Mouse (Mus musculus) liver, adult 10 weeks (tissue): Measurements from ENCODE around the gene Clec9a. TPM values are rescaled to one million over a fixed set of nuclear protein-coding genes. Genes with fewer than 3 reads are reported as not detected.

Experiments
- polyA plus RNA-seq: library from polyadenylated mRNA; stranded (reverse); fragments of 350-450 nt; fragmentation: Illumina TruSeq; extraction: RNeasy Lipid Tissue Mini Kit (QIAGEN cat#74804); gene quantifications from one replicate; pipeline ENCODE4 v1.2.3, GENCODE M21; 2014; ENCODE audit warnings: low read depth, low replicate concordance

Clec9a gene
- 2.5 TPM for polyA plus RNA-seq

GRCm38 (mm10) chr6:129408562-129408961 lies at the start of gene Clec9a:
Clec9a (plus strand) TSS chr6:129408862.

GRCm38 (mm10) chr6:129385774-129386173 lies 22.9 kb upstream of the Clec9a start, which contains the start of gene Clec12b:
Clec12b (minus strand) TSS chr6:129385874.

GRCm38 (mm10) chr6:129396997-129397396 lies 11.7 kb upstream of the Clec9a start, which contains the start of gene Clec1b:
Clec1b (plus strand) TSS chr6:129397297.

DNA sequence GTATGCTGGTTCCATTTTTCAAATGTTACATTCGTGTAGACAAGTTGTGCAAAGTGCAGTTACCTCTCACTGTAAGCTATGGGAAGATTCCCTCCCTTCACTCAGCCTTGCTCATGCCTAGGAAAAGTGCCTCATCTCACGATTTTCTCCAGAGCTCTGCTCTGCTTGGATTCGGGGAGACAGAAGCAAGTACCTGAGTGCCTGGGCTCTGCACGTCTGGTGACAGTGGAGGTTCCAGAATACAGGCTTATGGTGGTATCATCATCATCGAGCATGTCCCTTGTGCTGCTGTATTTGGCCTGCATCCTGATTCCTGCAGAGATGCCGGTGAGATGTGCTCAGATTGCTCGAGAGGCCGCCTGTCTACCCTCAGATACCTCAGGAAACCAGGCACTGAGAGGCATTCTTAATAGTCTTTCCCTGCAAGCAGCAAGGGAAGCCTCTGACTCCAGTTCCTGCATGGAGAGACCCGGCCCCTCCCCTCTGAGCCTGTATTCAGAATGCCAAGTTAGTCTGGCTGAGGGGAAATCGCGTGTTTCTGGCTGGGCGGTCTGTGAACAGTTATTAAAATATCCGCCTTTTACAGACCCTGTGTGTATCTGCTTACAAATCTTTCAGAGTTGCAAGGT lies 42.9 kb downstream of the Clec9a start, which contains the start of gene Clec1a:
Gene Clec1a, minus strand, starts transcription at position 590 of the 629 bp plus-strand sequence.

Other genes starting within 250 kb of the Clec9a start
- gene Clec2d, start 228.2 kb upstream of the Clec9a start, polyA plus RNA-seq = 668 TPM
- 0.85 TPM for gene Cd69, start 133.4 kb upstream of the Clec9a start, polyA plus RNA-seq
- not detected for gene 4922502D21Rik, start 77.1 kb upstream of the Clec9a start, polyA plus RNA-seq
- 9.6 TPM for gene Clec12a, start 66.2 kb upstream of the Clec9a start, polyA plus RNA-seq
- gene Clec12b, start 23.0 kb upstream of the Clec9a start, polyA plus RNA-seq = not detected
- 22.1 TPM for gene Clec1b, start 11.6 kb upstream of the Clec9a start, polyA plus RNA-seq
- gene Clec1a, start 43.1 kb downstream of the Clec9a start, polyA plus RNA-seq = 2.4 TPM
- 0.11 TPM for gene Olr1, start 98.3 kb downstream of the Clec9a start, polyA plus RNA-seq
- gene Tmem52b, start 103.7 kb downstream of the Clec9a start, polyA plus RNA-seq = not detected
- gene Gabarapl1, start 124.3 kb downstream of the Clec9a start, polyA plus RNA-seq = 145 TPM
- gene Klre1, start 169.0 kb downstream of the Clec9a start, polyA plus RNA-seq = 0.77 TPM
- 4.5 TPM for gene Klrd1, start 182.9 kb downstream of the Clec9a start, polyA plus RNA-seq
- gene Klrk1, start 215.0 kb downstream of the Clec9a start, polyA plus RNA-seq = 5.4 TPM
- gene Klrc3, start 234.5 kb downstream of the Clec9a start, polyA plus RNA-seq = not detected